Mouse (Mus musculus) lung, embryonic 15.5 days (tissue): ENCODE data around the gene Pus7. TPM values are rescaled to one million over a fixed set of nuclear protein-coding genes. Genes with fewer than 3 reads are reported as not detected.

Experiments
- ATAC-seq: fragments of 200-750 bp; cut with Nextera tagmentation; 2 replicates; pipeline ENCODE4 v1.8.0; 2017; ENCODE audit warnings: moderate number of reproducible peaks, borderline replicate concordance; ENCODE audit not compliant: low FRiP score, low TSS enrichment; ENCODE audit errors: extremely low read depth
- H3K27ac ChIP-seq: fragments of 300-500 bp; sonication (generic); 2 replicates; pipeline ENCODE4 v1.5.1; 2015; ENCODE audit warnings: moderate library complexity, mild to moderate bottlenecking, inconsistent platforms
- H3K27me3 ChIP-seq: fragments of 300-500 bp; sonication (generic); 2 replicates; pipeline ENCODE4 v1.6.1; 2015; ENCODE audit warnings: inconsistent platforms
- H3K36me3 ChIP-seq: fragments of 300-500 bp; sonication (generic); 2 replicates; pipeline ENCODE4 v1.6.1; 2015; ENCODE audit warnings: inconsistent platforms
- H3K4me1 ChIP-seq: fragments of 300-500 bp; sonication (generic); 2 replicates; pipeline ENCODE4 v1.6.1; 2015; ENCODE audit warnings: inconsistent platforms
- H3K4me2 ChIP-seq: fragments of 300-500 bp; sonication (generic); 2 replicates; pipeline ENCODE4 v1.6.1; 2015; ENCODE audit warnings: inconsistent platforms, mild to moderate bottlenecking, moderate library complexity
- H3K4me3 ChIP-seq: fragments of 300-500 bp; sonication (generic); 2 replicates; pipeline ENCODE4 v1.5.1; 2015; ENCODE audit warnings: mild to moderate bottlenecking, inconsistent platforms
- H3K9ac ChIP-seq: fragments of 300-500 bp; sonication (generic); 2 replicates; pipeline ENCODE4 v1.6.1; 2015; ENCODE audit warnings: inconsistent platforms
- H3K9me3 ChIP-seq: fragments of 300-500 bp; sonication (generic); 2 replicates; pipeline ENCODE4 v1.6.1; 2016; ENCODE audit warnings: inconsistent platforms
- WGBS: fragments of 180-500 bp; shearing (Covaris S2); methylation state at CpG from one replicate; pipeline ENCODE4 v1.1.7; 2015; 5-methylcytosine and 5-hydroxymethylcytosine counted together
- polyA plus RNA-seq: library from polyadenylated mRNA; unstranded; fragments of >200 nt; fragmentation: Nextera tagmentation; extraction: Ambion mirVana; gene quantifications from 2 replicates; pipeline ENCODE4 v1.2.1, GENCODE M21; 2015

Gene Pus7
- polyA plus RNA-seq, 1 experiment from 2014 or later, result 28.6 TPM

DNA sequence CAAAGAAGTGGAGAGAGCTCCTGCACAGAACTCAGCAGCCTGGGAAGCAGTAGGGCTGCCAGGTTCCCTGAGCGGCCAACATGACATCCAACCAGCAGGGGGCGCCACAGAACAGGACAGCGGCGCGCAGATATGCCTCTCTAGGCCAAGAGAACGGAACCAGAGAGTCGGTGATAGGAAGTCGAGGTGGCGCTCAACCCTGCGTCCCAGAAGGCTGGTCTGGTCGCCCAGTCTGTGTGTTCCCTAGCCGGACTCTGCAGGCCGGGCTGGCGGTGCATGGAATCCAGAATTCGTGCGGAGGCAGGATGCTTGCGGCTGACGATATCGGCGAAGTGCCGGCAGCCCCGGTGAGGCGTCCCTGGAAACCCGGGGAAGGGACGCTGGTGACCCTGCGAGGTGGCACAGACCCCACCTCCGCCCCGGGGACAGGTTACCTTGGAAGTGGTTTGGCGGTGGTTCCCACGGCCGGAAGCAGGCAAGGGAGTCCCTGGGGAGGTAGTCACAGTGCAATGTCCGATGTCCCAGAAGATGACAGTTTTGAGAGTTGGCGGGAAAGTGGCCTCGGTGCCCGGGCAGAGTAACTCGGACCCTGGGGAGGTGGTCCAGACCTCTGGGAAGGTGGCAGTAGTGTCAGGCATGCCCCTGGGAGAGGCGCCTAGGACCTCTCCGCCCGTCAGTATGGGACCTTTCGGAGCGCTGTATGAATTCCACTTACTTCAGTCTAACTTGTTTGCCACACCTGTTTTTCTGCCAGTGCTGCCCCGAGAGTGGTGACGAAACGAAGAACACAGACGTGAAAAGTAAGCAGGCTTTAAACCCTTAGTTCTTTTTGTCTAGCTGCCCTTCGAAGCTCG lies 4.3 kb upstream of the Pus7 start, which contains the start of gene Rint1:
Gene Rint1, plus strand, starts transcription at position 176 of the 854 bp plus-strand sequence.
- Histone ChIP-seq H3K36me3 (0 out of 2 replicates have a peak, but pooled peaks cover 4% of the 10 kb centered on the region), H3K27me3 (no peaks in the 10 kb centered on the region), H3K4me2 (peak within 1 kb of the TSS; percentile 88), H3K4me3 (peak within 1 kb of the TSS; percentile 95), H3K9me3 (no peaks in the 10 kb centered on the region), H3K4me1 (peaks cover 16% of the 10 kb centered on the region), H3K9ac (peak within 1 kb of the TSS; percentile 91), H3K27ac (peak within 1 kb of the TSS; percentile 77)
- ATAC-seq, result peak; percentile 87
- 2% methylated on average over 47 of the region's 47 CpGs for WGBS

DNA sequence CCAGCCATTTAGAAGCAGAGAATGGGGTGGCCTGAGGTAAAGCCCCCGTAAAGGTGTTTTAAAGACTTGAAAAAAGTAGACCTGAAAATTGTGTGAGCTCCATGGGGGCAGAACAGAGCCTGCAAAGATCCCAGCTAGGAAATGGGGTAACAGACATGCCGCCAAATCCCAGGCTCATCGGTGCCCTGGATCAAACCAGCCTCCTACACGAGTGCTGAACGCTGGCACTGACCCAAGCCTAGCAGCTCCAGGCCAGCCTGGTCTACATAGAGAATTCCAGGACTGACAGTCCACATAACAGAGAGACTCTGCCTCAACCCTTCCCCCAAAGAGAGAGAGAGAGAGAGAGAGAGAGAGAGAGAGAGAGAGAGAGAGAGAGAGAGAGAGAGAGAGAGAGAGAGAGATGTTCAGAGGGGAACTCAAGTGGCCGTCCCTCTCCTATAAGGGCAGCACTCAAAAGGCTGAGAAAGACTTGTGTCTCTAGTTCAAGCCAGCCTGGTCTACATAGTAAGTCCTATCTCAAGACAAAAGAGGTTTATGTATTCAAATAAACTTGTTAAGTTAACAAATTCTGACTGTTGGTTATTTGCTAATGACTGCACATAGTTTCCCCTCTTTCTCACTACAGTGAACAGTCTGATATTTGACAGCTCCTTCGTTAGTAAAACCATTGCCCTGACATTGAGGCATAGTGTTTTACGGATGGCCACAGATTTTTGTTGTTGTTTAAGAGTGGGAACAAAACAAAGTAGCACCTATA lies 1.3 kb downstream of the Pus7 start:
- no peaks in the 10 kb centered on the region for H3K9me3 ChIP-seq
- H3K27me3 ChIP-seq, result no peaks in the 10 kb centered on the region
- H3K36me3 ChIP-seq, result no peaks in the 10 kb centered on the region
- H3K4me2 ChIP-seq, result peak overlapping the region; percentile 73
- H3K27ac ChIP-seq, result no peak overlapping the region
- no peak for ATAC-seq
- peak overlapping the region; percentile 95 for H3K4me3 ChIP-seq
- WGBS, result 29% methylated on average over 8 of the region's 8 CpGs
- peaks cover 24% of the 10 kb centered on the region for H3K4me1 ChIP-seq
- peak overlapping the region; percentile 84 for H3K9ac ChIP-seq

DNA sequence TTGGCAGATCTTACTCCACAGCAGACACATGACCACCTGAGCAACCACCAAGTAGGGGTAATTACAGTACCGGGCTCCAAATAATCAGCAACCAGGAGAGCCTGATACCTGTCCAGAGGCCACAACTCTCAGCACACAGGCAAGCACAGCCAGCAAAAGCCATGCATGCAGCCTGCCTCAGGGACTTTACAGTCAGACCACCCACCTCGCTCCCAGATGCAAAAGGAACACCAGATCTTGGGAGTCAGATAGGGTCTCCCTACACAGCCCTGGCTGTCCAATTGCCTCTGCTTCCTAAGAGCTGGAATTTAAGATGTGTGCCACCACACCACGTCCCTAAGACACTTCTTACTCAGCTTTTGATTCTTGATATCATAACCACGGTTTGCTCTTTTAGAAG lies 2.3 kb downstream of the Pus7 start:
- no peaks in the 10 kb centered on the region for H3K9me3 ChIP-seq
- H3K4me2 ChIP-seq, result peak overlapping the region; percentile 10; the same call in 1 of the 2 replicates
- 68% methylated on average over 4 of the region's 4 CpGs for WGBS
- H3K4me1 ChIP-seq, result peaks cover 24% of the 10 kb centered on the region
- H3K27ac ChIP-seq, result no peak overlapping the region
- peaks cover 2% of the 10 kb centered on the region; the same call in 1 of the 2 replicates for H3K36me3 ChIP-seq
- no peak overlapping the region for H3K9ac ChIP-seq
- no peak for ATAC-seq
- H3K27me3 ChIP-seq, result no peaks in the 10 kb centered on the region
- no peak overlapping the region for H3K4me3 ChIP-seq

DNA sequence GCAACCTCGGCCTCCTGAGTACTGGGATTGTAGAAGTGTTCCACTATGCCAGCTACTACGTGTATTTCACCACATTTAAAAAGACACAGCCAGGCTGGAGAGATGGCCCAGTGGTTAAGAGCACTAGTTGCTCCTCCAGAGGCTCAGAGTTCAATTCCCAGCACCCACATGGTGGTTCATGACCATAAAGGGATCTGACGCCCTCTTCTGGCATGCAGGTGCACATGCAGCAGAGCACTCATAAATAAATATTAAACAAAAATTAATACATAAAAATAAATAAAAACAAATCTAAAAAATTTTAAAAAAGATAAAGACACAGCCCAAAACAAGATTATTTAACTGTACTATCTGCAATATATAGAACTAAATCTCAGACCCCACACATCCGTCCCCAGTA lies 3.0 kb downstream of the Pus7 start:
- peaks cover 4% of the 10 kb centered on the region; the same call in 1 of the 2 replicates for H3K36me3 ChIP-seq
- no peak overlapping the region for H3K9ac ChIP-seq
- H3K27ac ChIP-seq, result no peak overlapping the region
- H3K4me1 ChIP-seq, result peaks cover 24% of the 10 kb centered on the region
- no peaks in the 10 kb centered on the region for H3K27me3 ChIP-seq
- no peak for ATAC-seq
- H3K4me2 ChIP-seq, result no peak overlapping the region
- WGBS, result 74% methylated on average over 4 of the region's 4 CpGs
- no peaks in the 10 kb centered on the region for H3K9me3 ChIP-seq
- H3K4me3 ChIP-seq, result no peak overlapping the region

DNA sequence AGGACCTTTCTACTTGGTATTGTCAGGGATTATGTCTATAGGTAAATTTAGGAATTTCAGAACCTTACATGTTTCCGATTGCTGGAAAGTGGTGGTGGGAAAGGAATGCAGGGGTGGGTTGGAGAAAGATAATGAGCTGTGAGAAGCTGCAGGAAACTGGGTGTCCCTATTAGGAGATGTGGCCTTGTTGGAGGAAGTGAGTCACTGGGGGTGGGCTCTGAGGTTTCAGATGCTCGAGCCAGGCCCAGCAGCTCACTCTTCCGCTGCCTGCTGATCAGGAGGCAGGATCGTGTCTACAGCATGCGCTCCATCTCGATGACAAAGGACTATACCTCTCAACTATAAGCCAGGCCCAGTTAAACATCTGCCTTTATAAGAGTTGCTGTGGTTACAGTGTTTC lies 9.3 kb downstream of the Pus7 start:
- H3K36me3 ChIP-seq, result peaks cover 21% of the 10 kb centered on the region
- no peaks in the 10 kb centered on the region for H3K4me1 ChIP-seq
- H3K27me3 ChIP-seq, result no peaks in the 10 kb centered on the region
- H3K4me2 ChIP-seq, result no peak overlapping the region
- H3K9ac ChIP-seq, result no peak overlapping the region
- no peak overlapping the region for H3K4me3 ChIP-seq
- ATAC-seq, result no peak
- H3K27ac ChIP-seq, result no peak overlapping the region
- WGBS, result 82% methylated on average over 6 of the region's 6 CpGs
- no peaks in the 10 kb centered on the region for H3K9me3 ChIP-seq

DNA sequence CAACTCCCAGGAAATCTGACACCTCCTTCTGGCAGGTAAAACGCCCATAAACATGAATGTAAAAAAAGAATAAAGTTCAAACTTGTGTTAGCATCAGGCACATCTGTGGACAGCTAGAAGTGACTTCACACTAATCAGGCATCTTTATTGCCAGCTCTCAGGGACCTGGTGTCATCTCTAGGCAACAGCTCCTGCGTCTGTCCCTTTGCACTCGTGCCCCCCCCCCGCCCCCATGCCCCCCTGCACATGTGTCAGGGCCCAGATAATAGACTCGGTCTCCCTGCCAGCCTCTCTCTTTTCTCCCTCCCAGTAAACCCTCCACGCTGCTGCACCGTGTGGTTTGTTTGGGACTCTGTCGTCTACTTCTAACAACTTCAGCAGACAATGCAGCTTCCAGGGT lies 12.4 kb downstream of the Pus7 start:
- H3K9me3 ChIP-seq, result no peaks in the 10 kb centered on the region
- H3K9ac ChIP-seq, result no peak overlapping the region
- no peak overlapping the region for H3K27ac ChIP-seq
- no peaks in the 10 kb centered on the region for H3K4me1 ChIP-seq
- no peak overlapping the region for H3K4me2 ChIP-seq
- ATAC-seq, result no peak
- no peak overlapping the region for H3K4me3 ChIP-seq
- no peaks in the 10 kb centered on the region for H3K27me3 ChIP-seq
- peaks cover 30% of the 10 kb centered on the region for H3K36me3 ChIP-seq
- 55% methylated on average over 8 of the region's 8 CpGs for WGBS

DNA sequence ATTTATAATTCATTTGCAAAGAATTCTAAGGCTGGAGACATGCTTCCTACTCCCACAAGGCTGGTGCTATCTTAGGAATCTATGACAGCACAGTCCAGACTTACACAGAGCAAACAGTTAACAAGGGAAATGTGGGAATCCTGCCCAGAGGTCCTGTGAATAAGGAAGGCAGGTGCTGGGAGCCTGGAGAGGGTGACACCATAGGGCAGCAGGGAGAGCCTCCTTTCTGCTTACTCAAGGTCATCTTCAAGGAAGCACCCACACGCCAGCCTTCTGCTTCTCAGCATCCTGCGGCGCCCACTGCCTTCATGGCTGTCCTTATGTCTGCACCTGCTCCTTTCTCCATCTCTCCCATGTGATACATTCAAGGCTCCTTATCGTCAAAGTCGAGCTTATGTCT lies 19.0 kb downstream of the Pus7 start:
- no peak overlapping the region for H3K27ac ChIP-seq
- ATAC-seq, result no peak
- H3K9me3 ChIP-seq, result no peaks in the 10 kb centered on the region
- H3K9ac ChIP-seq, result no peak overlapping the region
- 95% methylated on average over 5 of the region's 5 CpGs for WGBS
- no peaks in the 10 kb centered on the region for H3K27me3 ChIP-seq
- no peaks in the 10 kb centered on the region for H3K4me1 ChIP-seq
- peaks cover 31% of the 10 kb centered on the region; the same call in 1 of the 2 replicates for H3K36me3 ChIP-seq
- no peak overlapping the region for H3K4me2 ChIP-seq
- no peak overlapping the region for H3K4me3 ChIP-seq

DNA sequence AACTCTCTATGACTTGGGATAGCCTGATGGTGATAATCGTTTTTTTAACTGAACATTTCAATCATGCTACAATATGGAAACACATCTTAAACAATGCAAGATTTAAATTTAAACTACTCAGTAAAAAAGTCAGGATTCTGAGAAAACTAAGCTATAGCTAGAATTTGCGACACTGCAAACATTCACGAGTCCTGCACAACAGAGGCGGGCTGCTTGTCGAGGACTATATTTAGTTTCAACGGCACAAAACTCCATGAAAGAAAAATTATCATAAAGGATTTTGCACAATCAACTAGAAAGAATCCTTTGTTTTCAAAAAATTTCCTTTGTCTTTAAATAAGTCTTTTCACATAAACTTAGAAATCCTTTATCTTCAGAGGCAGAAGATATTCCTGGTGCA lies 21.0 kb downstream of the Pus7 start:
- H3K4me3 ChIP-seq, result no peak overlapping the region
- 92% methylated on average over 6 of the region's 6 CpGs for WGBS
- H3K9me3 ChIP-seq, result no peaks in the 10 kb centered on the region
- H3K4me2 ChIP-seq, result no peak overlapping the region
- no peak for ATAC-seq
- no peak overlapping the region for H3K9ac ChIP-seq
- H3K36me3 ChIP-seq, result peaks cover 36% of the 10 kb centered on the region
- H3K27me3 ChIP-seq, result no peaks in the 10 kb centered on the region
- no peak overlapping the region for H3K27ac ChIP-seq
- H3K4me1 ChIP-seq, result no peaks in the 10 kb centered on the region

DNA sequence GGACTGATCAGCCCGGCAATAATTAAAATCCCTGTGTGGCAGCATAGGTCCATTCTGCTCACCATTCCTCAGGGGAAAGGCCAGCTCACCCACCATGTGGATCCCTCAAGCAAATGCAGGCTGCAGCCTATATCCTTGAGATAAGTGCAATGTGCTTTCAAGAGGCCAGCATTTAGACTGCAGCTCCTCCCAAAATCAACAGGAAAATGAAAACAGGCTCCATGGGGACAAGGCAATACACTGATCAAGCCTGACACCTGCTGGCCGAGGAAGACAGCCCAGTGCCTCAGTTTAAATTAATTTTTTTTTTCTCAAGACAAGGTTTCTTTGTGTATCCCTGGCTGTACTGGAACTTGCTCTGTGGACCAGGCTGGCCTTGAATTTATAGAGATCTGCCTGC lies 24.9 kb downstream of the Pus7 start:
- ATAC-seq, result no peak
- no peak overlapping the region for H3K4me3 ChIP-seq

DNA sequence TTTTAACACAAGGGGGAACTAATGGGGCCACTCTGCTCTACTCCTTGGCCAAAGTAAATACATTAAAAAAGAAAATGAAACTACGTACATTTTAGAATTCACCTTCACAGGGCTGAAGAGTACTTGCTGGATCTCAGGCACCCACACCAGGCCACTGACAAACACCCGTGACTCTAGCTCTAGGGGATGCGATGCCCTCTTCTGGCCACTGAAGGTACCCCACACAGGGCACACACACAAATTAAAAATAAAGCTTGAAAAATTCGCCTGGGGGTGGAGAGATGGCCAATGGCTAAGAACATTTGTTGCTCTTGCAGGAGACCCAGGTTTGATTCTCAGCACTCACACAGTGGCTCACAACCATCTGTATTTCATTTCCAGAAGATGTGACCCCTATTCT lies 27.1 kb downstream of the Pus7 start:
- WGBS, result 87% methylated on average over 4 of the region's 4 CpGs
- Histone ChIP-seq H3K27me3 (no peaks in the 10 kb centered on the region), H3K9ac (no peak overlapping the region), H3K4me3 (no peak overlapping the region), H3K27ac (no peak overlapping the region), H3K36me3 (peaks cover 36% of the 10 kb centered on the region), H3K4me2 (no peak overlapping the region), H3K4me1 (no peaks in the 10 kb centered on the region), H3K9me3 (no peaks in the 10 kb centered on the region)
- ATAC-seq, result no peak

More for the DNA sequence above, 24.9 kb downstream of the Pus7 start:
- H3K9me3 ChIP-seq, result no peaks in the 10 kb centered on the region
- 54% methylated on average over 2 of the region's 2 CpGs for WGBS
- H3K4me2 ChIP-seq, result no peak overlapping the region
- H3K9ac ChIP-seq, result no peak overlapping the region
- H3K27me3 ChIP-seq, result no peaks in the 10 kb centered on the region
- peaks cover 44% of the 10 kb centered on the region for H3K36me3 ChIP-seq
- no peaks in the 10 kb centered on the region for H3K4me1 ChIP-seq
- H3K27ac ChIP-seq, result no peak overlapping the region

DNA sequence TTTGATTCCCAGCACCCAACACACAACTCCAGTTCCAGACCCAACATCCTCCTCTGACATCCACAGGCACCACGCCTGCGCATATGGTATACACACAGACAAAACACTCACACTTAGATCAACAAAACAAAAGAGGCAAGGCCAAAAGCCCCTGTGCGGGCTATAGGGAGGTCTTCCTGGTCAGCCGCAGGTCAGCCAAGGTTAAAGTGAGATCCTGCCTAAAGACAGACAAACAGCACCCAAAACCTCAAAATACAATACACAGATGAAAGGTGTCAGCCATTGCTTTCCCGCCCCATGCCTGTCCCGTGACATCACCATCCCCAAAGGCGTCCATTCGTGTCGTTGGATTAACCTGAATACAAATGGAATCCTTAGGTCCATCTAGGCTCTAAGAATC lies 27.9 kb downstream of the Pus7 start:
- H3K4me3 ChIP-seq, result no peak overlapping the region
- no peaks in the 10 kb centered on the region for H3K27me3 ChIP-seq
- no peaks in the 10 kb centered on the region for H3K4me1 ChIP-seq
- no peaks in the 10 kb centered on the region for H3K9me3 ChIP-seq
- 96% methylated on average over 9 of the region's 9 CpGs for WGBS
- no peak overlapping the region for H3K27ac ChIP-seq
- H3K4me2 ChIP-seq, result no peak overlapping the region
- H3K36me3 ChIP-seq, result peaks cover 35% of the 10 kb centered on the region
- H3K9ac ChIP-seq, result no peak overlapping the region
- ATAC-seq, result no peak

DNA sequence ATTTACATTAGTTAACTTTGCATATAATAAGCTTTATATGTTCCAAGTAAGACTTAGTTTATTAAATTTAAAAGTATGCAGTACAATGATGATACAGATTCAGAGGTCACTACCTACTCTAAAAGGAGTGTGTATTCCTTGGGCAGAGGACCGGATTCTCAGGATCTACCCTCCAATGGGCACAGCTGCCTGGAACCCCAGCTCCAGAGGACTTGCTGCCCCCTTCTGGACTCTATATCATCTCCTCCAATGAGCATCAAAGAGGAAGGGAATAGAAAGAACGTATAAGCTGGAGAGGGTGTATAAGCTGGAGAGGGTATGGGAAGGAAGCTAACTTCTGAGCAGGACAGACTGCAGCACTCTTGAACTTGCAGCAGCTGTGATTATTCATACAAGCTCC lies 33.6 kb downstream of the Pus7 start:
- Histone ChIP-seq H3K4me2 (no peak overlapping the region), H3K27me3 (no peaks in the 10 kb centered on the region), H3K4me3 (no peak overlapping the region), H3K4me1 (no peaks in the 10 kb centered on the region), H3K9ac (no peak overlapping the region), H3K9me3 (no peaks in the 10 kb centered on the region), H3K36me3 (peaks cover 40% of the 10 kb centered on the region), H3K27ac (no peak overlapping the region)
- 61% methylated on average over 2 of the region's 2 CpGs for WGBS
- no peak for ATAC-seq
